ENCODE assay signal across 20 mouse cellular contexts in genomic region chr12:111753347-111753746, GRCm38 (mm10). TPM values are rescaled to one million over a fixed set of nuclear protein-coding genes. Genes with fewer than 3 reads are reported as not detected.
DNase-seq lines count a peak whose midpoint lies in the region; ATAC-seq and TF ChIP-seq lines count a peak whose summit lies in the region.
"Had no signal": no experiment of that assay in that cellular context is flagged by ENCODE, and none has a peak within 500 bp of the region (broad histone marks: within the 10 kb centered on the region; RNA-seq: fewer than 3 reads in every experiment).

No protein-coding gene starts in this region.

- TF ChIP-seq CTCF in heart, adult 2 months (IDR thresholded peaks at IDR 0.05): no peak
- TF ChIP-seq CTCF in kidney, postnatal 0 days (IDR thresholded peaks at IDR 0.05; ENCODE audit: low read depth): no peak
- TF ChIP-seq CTCF in heart, postnatal 0 days (IDR thresholded peaks at IDR 0.05; ENCODE audit: low read depth): no peak

- no peak for ATAC-seq in kidney, postnatal 0 days (replicated peaks; ENCODE audit: low FRiP score, low read depth)
- ATAC-seq in heart, postnatal 0 days (ENCODE audit: insufficient read depth, low read depth): peak; percentile 25; the same call in 1 of the 2 replicates
- ATAC-seq: hindbrain, postnatal 0 days; intestine, postnatal 0 days had no signal

- no peaks in the 10 kb centered on the region for H3K27me3 ChIP-seq in heart, adult 2 months (ENCODE audit: control insufficient read depth, insufficient read depth, low read length)
- H3K27me3 ChIP-seq in kidney, postnatal 0 days (ENCODE audit: insufficient read depth, low read length): no peaks in the 10 kb centered on the region
- H3K27me3 ChIP-seq in heart, postnatal 0 days (ENCODE audit: control insufficient read depth, insufficient read depth, low read length): no peaks in the 10 kb centered on the region
- H3K27me3 ChIP-seq: megakaryocyte, embryonic 14.5 days had no signal

- H3K4me3 ChIP-seq in heart, adult 2 months: no peak overlapping the region
- no peak overlapping the region for H3K4me3 ChIP-seq in kidney, postnatal 0 days (replicated peaks; ENCODE audit: low read depth, low read length)
- H3K4me3 ChIP-seq in heart, postnatal 0 days (ENCODE audit: low read depth, low read length): no peak overlapping the region
- H3K4me3 ChIP-seq: forebrain, embryonic 12.5 days; hindbrain, embryonic 10.5 days; liver, embryonic 13.5 days; megakaryocyte, embryonic 14.5 days had no signal

- H3K9me3 ChIP-seq in kidney, postnatal 0 days (replicated peaks; ENCODE audit: low read length): no peaks in the 10 kb centered on the region
- H3K9me3 ChIP-seq in heart, postnatal 0 days (replicated peaks; ENCODE audit: control insufficient read depth, low read length): no peaks in the 10 kb centered on the region
- H3K9me3 ChIP-seq: forebrain, embryonic 12.5 days; hindbrain, embryonic 10.5 days; liver, embryonic 13.5 days had no signal

- H3K9ac ChIP-seq in heart, adult 2 months (ENCODE audit: low read depth, low read length): peak overlapping the region; percentile 11; the same call in 1 of the 2 replicates
- H3K9ac ChIP-seq in kidney, postnatal 0 days (ENCODE audit: low read depth, low read length): no peak overlapping the region
- H3K9ac ChIP-seq in heart, postnatal 0 days (replicated peaks; ENCODE audit: low read depth, low read length): no peak overlapping the region
- H3K9ac ChIP-seq: forebrain, embryonic 12.5 days; liver, embryonic 13.5 days had no signal

- TF ChIP-seq POLR2A in heart, adult 2 months (IDR thresholded peaks at IDR 0.05; ENCODE audit: insufficient read depth, low read depth, low read length): no peak

- peaks cover 9% of the 10 kb centered on the region for H3K4me1 ChIP-seq in heart, adult 2 months (ENCODE audit: control insufficient read depth, insufficient read depth, low read length)
- peaks cover 6% of the 10 kb centered on the region for H3K4me1 ChIP-seq in kidney, postnatal 0 days (replicated peaks; ENCODE audit: insufficient read depth, low read length)
- peaks cover 18% of the 10 kb centered on the region for H3K4me1 ChIP-seq in heart, postnatal 0 days (ENCODE audit: control insufficient read depth, insufficient read depth)

- H3K4me2 ChIP-seq in kidney, postnatal 0 days (ENCODE audit: low read length): peak overlapping the region; percentile 1; the same call in 1 of the 2 replicates
- H3K4me2 ChIP-seq in heart, postnatal 0 days (ENCODE audit: low read depth, low read length): no peak overlapping the region
- H3K4me2 ChIP-seq: forebrain, embryonic 12.5 days; liver, embryonic 13.5 days had no signal

- no peak for DNase-seq in heart, adult 2 months
- no peak for DNase-seq in heart, postnatal 14 days
- DNase-seq in kidney, postnatal 0 days (ENCODE audit: low spot score): no peak
- no peak for DNase-seq in kidney, postnatal 36 days
- peak; percentile 71 for DNase-seq in 3134 (ENCODE audit: extremely low read depth, insufficient read length, low spot score)
- DNase-seq in heart, postnatal 0 days (ENCODE audit: low spot score): no peak
- DNase-seq in urinary bladder, postnatal 25 days (ENCODE audit: low spot score): no peak
- DNase-seq: adrenal gland, postnatal 36 days; B cell, adult 2 months; cerebellum, adult 11-12 months; embryo, embryonic 11 days; gastrocnemius, postnatal 14 days; liver, embryonic 13.5 days; midbrain, embryonic 14.5 days; thymus, postnatal 36 days had no signal

- peak overlapping the region; percentile 43 for H3K27ac ChIP-seq in heart, adult 2 months
- 0 out of 2 replicates have a peak overlapping the region, but pooled peaks have one; percentile 47 for H3K27ac ChIP-seq in kidney, postnatal 0 days
- H3K27ac ChIP-seq in heart, postnatal 0 days (ENCODE audit: low read depth): no peak overlapping the region; the same call in 1 of the 2 replicates
- H3K27ac ChIP-seq: forebrain, embryonic 12.5 days; hindbrain, embryonic 10.5 days; hindbrain, postnatal 0 days; liver, embryonic 13.5 days had no signal

- intact Hi-C loops in heart, adult 2 months (cut with DNase I): no loop called here
- intact Hi-C loops in heart, postnatal 14 days (cut with DNase I): no loop called here

- WGBS in heart, adult 2 months: 22% methylated on average over 9 of the region's 9 CpGs
- WGBS in kidney, postnatal 0 days: 41% methylated on average over 9 of the region's 9 CpGs
- 36% methylated on average over 9 of the region's 9 CpGs for WGBS in heart, postnatal 0 days

- H3K36me3 ChIP-seq in heart, adult 2 months (ENCODE audit: control insufficient read depth, insufficient read depth, low read length): no peaks in the 10 kb centered on the region
- no peaks in the 10 kb centered on the region for H3K36me3 ChIP-seq in kidney, postnatal 0 days (ENCODE audit: insufficient read depth, low read length)
- H3K36me3 ChIP-seq in heart, postnatal 0 days (replicated peaks; ENCODE audit: control insufficient read depth, insufficient read depth, low read length): no peaks in the 10 kb centered on the region
- H3K36me3 ChIP-seq: forebrain, embryonic 12.5 days; hindbrain, embryonic 10.5 days; liver, embryonic 13.5 days had no signal

- TF ChIP-seq EP300 in heart, adult 2 months (IDR thresholded peaks at IDR 0.05; ENCODE audit: insufficient read depth, low read depth, low read length): no peak
- TF ChIP-seq EP300 in heart, postnatal 0 days (IDR thresholded peaks at IDR 0.05; ENCODE audit: low read depth): no peak

- no peaks in the 10 kb centered on the region; the same call in 1 of the 2 replicates for H3K79me2 ChIP-seq in heart, adult 2 months (replicated peaks; ENCODE audit: control insufficient read depth, insufficient read depth, low read length)

RNA-seq across cellular contexts. Expression of gene Klc1, which starts 5.3 kb away (rescaled TPM):
- 10 to 100 TPM; 83.8 to 83.9 TPM for total RNA-seq in heart, adult 2 months (2021)
- 80.8 and 105 TPM in 2 replicates for polyA plus RNA-seq in heart, adult 2 months (2012; rRNA removed)
- 100 to 1,000 TPM; 120 to 129 TPM for total RNA-seq in heart, postnatal 14 days (2021)
- polyA plus RNA-seq in kidney, postnatal 0 days (2015; fragmentation: Nextera tagmentation; extraction: Ambion mirVana): 52.6 and 61.3 TPM in 2 replicates
- 82.7 and 129 TPM in 2 replicates for total RNA-seq in heart, postnatal 0 days (2014; rRNA removed; ENCODE audit: low replicate concordance)
- polyA plus RNA-seq in heart, postnatal 0 days (2015; fragmentation: Nextera tagmentation; extraction: Ambion mirVana): 86.8 and 90.9 TPM in 2 replicates

RNA-seq across cellular contexts. Expression of gene Apopt1, which starts 40.3 kb away (rescaled TPM):
- total RNA-seq in heart, adult 2 months (2021): 10 to 100 TPM; 32.0 to 36.3 TPM
- 31.4 and 31.7 TPM in 2 replicates for polyA plus RNA-seq in heart, adult 2 months (2012; rRNA removed)
- 10 to 100 TPM; 36.9 to 37.0 TPM for total RNA-seq in heart, postnatal 14 days (2021)
- 57.8 and 61.4 TPM in 2 replicates for polyA plus RNA-seq in kidney, postnatal 0 days (2015; fragmentation: Nextera tagmentation; extraction: Ambion mirVana)
- total RNA-seq in heart, postnatal 0 days (2014; rRNA removed; ENCODE audit: low replicate concordance): 18.5 and 50.7 TPM in 2 replicates
- 56.4 and 58.9 TPM in 2 replicates for polyA plus RNA-seq in heart, postnatal 0 days (2015; fragmentation: Nextera tagmentation; extraction: Ambion mirVana)

RNA-seq across cellular contexts. Expression of gene Bag5, which starts 40.3 kb away (rescaled TPM):
- total RNA-seq in heart, adult 2 months (2021): 10 to 100 TPM; 18.8 to 22.8 TPM
- 9.8 and 15.9 TPM in 2 replicates for polyA plus RNA-seq in heart, adult 2 months (2012; rRNA removed)
- total RNA-seq in heart, postnatal 14 days (2021): 10 to 100 TPM; 22.6 to 22.7 TPM
- 45.7 and 48.9 TPM in 2 replicates for polyA plus RNA-seq in kidney, postnatal 0 days (2015; fragmentation: Nextera tagmentation; extraction: Ambion mirVana)
- 13.3 and 16.3 TPM in 2 replicates for total RNA-seq in heart, postnatal 0 days (2014; rRNA removed; ENCODE audit: low replicate concordance)
- 32.4 and 34.7 TPM in 2 replicates for polyA plus RNA-seq in heart, postnatal 0 days (2015; fragmentation: Nextera tagmentation; extraction: Ambion mirVana)
